Mouse (Mus musculus): ENCODE results near the gene Rdh9. TPM values are rescaled to one million over a fixed set of nuclear protein-coding genes. Genes with fewer than 3 reads are reported as not detected.
"Not testable (repeated sequence)": the region's sequence is repeated elsewhere in the genome, so short reads cannot be mapped to it uniquely, and the experiment has no call there.

Rdh9 gene
- polyA plus RNA-seq, 1 experiment from 2014 or later: 0.09 TPM

DNA sequence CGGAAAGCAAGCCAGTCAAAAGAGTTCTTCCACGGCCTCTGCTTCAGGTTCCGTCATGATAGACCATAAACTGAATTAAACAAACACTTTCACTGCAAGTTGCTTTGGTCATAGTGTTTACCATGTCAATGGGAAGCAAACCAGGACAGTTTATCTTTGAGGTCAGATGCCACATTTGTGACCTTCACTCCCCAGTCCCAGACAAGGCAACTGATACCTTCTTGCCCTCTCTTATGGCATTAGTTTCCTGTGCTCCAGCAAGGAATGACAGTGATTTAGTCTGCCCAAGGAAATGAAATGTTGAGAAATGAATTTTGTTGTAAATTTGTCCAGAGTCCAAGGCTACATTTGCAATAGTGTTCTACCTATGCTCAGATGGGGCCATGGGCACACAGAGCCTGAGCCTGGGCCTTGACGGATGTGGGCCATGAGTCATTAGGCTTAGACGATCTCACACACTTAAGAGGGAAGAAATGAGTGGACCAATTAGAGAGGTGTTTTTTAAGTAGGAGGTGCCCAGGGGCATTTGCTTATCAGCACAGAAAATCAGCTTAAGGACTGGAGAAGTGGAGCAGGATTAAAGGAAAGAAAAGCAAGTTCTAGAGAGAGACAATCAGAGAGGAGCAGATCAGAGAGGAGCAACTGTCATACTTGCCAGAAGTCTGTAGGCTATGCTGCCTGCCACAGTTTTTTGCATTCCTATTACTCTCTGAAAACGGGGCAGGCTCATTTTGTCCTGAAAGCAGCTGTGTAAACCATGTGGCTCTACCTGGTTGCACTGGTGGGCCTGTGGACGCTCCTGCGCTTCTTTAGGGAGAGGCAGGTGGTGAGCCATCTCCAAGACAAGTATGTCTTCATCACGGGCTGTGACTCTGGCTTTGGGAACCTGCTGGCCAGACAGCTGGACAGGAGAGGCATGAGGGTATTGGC lies 16.7 kb upstream of the Rdh9 start, which contains the start of the genes Rdh1 and Rdh16f1:
TSS of gene Rdh1 (plus strand) at position 541 of the 930 bp plus-strand sequence.
TSS of gene Rdh16f1 (plus strand) at position 607 of the 930 bp plus-strand sequence.
- Histone ChIP-seq H3K27me3 (no peaks in the 10 kb centered on the region), H3K4me1 (no peaks in the 10 kb centered on the region), H3K4me3 (no peak within 1 kb of the TSS), H3K4me2 (replicated peaks) (no peak within 1 kb of the TSS), H3K9ac (no peak within 1 kb of the TSS), H3K36me3 (no peaks in the 10 kb centered on the region), H3K27ac (no peak within 1 kb of the TSS), H3K9me3 (no peaks in the 10 kb centered on the region)
- WGBS: 70% methylated on average over 9 of the region's 9 CpGs
- no peak for ATAC-seq (ENCODE audit: insufficient number of reproducible peaks, insufficient read depth, low FRiP score, low TSS enrichment)

DNA sequence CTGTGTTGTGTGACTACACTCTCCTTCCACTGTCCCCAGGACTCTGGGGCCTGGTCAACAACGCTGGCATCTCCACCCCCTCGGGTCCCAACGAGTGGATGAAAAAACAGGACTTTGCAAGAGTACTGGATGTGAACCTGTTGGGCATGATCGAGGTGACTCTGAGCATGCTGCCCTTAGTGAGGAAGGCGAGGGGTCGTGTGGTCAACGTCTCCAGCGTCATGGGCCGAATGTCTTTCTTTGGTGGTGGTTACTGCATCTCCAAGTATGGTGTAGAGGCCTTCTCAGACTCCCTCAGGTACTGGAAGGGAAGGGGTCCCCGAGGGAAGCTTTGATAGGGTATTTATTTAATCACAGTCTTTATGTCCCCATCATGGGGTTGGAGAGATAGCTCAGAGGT lies 13.3 kb upstream of the Rdh9 start:
- not testable (repeated sequence) for H3K9ac ChIP-seq; H3K4me3 ChIP-seq; H3K4me1 ChIP-seq; H3K27me3 ChIP-seq; H3K27ac ChIP-seq; H3K36me3 ChIP-seq; ATAC-seq (ENCODE audit: insufficient number of reproducible peaks, insufficient read depth, low FRiP score, low TSS enrichment); H3K4me2 ChIP-seq (replicated peaks); H3K9me3 ChIP-seq
- 86% methylated on average over 10 of the region's 10 CpGs for WGBS

GRCm38 (mm10) chr10:127763914-127764680 lies 12.1 kb upstream of the Rdh9 start:
- H3K9ac ChIP-seq: no peak overlapping the region
- no peak overlapping the region for H3K27ac ChIP-seq
- H3K9me3 ChIP-seq: no peaks in the 10 kb centered on the region
- ATAC-seq (ENCODE audit: insufficient number of reproducible peaks, insufficient read depth, low FRiP score, low TSS enrichment): no peak
- H3K27me3 ChIP-seq: no peaks in the 10 kb centered on the region
- H3K36me3 ChIP-seq: no peaks in the 10 kb centered on the region
- H3K4me2 ChIP-seq (replicated peaks): no peak overlapping the region
- H3K4me3 ChIP-seq: no peak overlapping the region
- H3K4me1 ChIP-seq: no peaks in the 10 kb centered on the region
- 63% methylated on average over 12 of the region's 12 CpGs for WGBS

- Histone ChIP-seq H3K4me3 (no peak overlapping the region), H3K27ac (no peak overlapping the region), H3K9ac (no peak overlapping the region), H3K4me2 (replicated peaks) (no peak overlapping the region), H3K9me3 (no peaks in the 10 kb centered on the region), H3K36me3 (no peaks in the 10 kb centered on the region), H3K27me3 (no peaks in the 10 kb centered on the region), H3K4me1 (no peaks in the 10 kb centered on the region)
- 90% methylated on average over 1 of the region's 1 CpGs for WGBS
- no peak for ATAC-seq (ENCODE audit: insufficient number of reproducible peaks, insufficient read depth, low FRiP score, low TSS enrichment)
These were observed 9.6 kb upstream of the Rdh9 start for GRCm38 (mm10) chr10:127766564-127766963.

- H3K9ac ChIP-seq; H3K36me3 ChIP-seq; H3K9me3 ChIP-seq; H3K4me3 ChIP-seq; ATAC-seq (ENCODE audit: insufficient number of reproducible peaks, insufficient read depth, low FRiP score, low TSS enrichment); H3K27me3 ChIP-seq; H3K4me1 ChIP-seq; H3K4me2 ChIP-seq (replicated peaks); H3K27ac ChIP-seq: not testable (repeated sequence)
- 95% methylated on average over 17 of the region's 17 CpGs for WGBS
These were observed 6.1 kb downstream of the Rdh9 start for GRCm38 (mm10) chr10:127782321-127782720.

DNA sequence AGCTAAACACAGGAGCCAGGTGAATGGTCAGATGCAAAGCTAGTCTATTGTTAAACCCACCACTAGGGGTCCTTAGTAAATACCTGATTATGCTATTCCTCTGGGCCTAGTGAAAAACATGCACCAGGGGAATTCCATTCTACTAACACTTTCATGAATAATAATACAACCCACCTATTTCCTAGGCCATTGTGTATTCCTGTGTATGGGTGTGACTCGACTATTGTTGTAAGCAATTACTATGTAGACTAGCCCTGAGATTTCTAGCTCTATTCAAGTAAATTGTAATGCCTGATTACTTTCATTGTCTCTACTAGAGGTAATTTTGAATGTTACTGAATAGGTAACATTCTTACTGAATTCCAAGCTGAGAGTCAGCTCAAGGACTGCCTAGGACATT lies 9.2 kb downstream of the Rdh9 start:
- H3K27ac ChIP-seq; H3K4me2 ChIP-seq (replicated peaks); ATAC-seq (ENCODE audit: insufficient number of reproducible peaks, insufficient read depth, low FRiP score, low TSS enrichment); H3K4me1 ChIP-seq; H3K9me3 ChIP-seq; H3K36me3 ChIP-seq; H3K4me3 ChIP-seq; H3K9ac ChIP-seq; H3K27me3 ChIP-seq: not testable (repeated sequence)
- WGBS: 80% methylated on average over 1 of the region's 1 CpGs

DNA sequence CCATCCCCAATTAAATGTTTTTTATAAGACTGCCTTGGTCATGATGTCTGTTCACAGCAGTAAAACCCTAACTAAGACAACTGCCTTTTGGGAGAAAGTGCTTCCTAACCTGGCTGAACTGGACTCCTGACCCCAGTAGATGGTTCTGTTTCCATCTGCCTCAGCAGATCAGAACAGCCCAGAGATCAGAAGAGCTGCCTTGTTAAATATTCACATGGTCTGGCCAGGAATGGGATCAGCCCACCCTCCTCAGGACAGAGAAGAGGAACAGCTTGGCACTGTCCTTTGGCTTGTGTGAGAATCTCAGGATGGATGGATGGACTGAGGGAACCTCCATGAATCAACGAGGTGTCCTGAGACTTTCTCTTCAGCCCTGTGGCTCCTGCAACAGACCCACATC lies 23.1 kb downstream of the Rdh9 start:
- WGBS: 67% methylated on average over 1 of the region's 1 CpGs
- Histone ChIP-seq H3K4me2 (replicated peaks) (no peak overlapping the region), H3K27ac (no peak overlapping the region), H3K36me3 (no peaks in the 10 kb centered on the region), H3K27me3 (no peaks in the 10 kb centered on the region), H3K4me3 (no peak overlapping the region), H3K9me3 (no peaks in the 10 kb centered on the region; the same call in 1 of the 2 replicates), H3K4me1 (no peaks in the 10 kb centered on the region), H3K9ac (no peak overlapping the region)
- no peak for ATAC-seq (ENCODE audit: insufficient number of reproducible peaks, insufficient read depth, low FRiP score, low TSS enrichment)

DNA sequence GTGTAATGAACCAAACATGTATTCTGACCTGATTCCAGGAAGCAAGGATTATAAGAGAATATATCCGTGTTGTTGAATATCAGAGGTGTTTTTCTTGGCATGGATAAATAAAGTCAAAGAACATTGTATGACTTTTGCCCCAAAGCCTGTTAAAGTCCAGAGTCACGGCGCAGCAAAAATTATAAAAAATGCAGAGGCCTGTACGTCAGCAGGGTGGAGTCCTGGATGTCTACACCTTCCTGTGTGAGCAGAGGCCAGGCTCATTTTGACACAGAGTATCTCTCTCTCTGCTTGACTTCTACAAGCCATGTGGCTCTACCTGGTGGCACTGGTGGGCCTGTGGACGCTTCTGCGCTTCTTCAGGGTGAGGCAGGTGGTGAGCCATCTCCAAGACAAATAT lies 24.7 kb downstream of the Rdh9 start, which contains the start of gene Rdh16:
TSS of gene Rdh16 (plus strand) at position 262 of the 400 bp plus-strand sequence.
- WGBS: 88% methylated on average over 6 of the region's 6 CpGs
- H3K9me3 ChIP-seq: no peaks in the 10 kb centered on the region; the same call in 1 of the 2 replicates
- no peak within 1 kb of the TSS for H3K4me2 ChIP-seq (replicated peaks)
- no peak within 1 kb of the TSS for H3K4me3 ChIP-seq
- H3K27me3 ChIP-seq: no peaks in the 10 kb centered on the region
- no peak within 1 kb of the TSS for H3K27ac ChIP-seq
- H3K4me1 ChIP-seq: no peaks in the 10 kb centered on the region
- no peak within 1 kb of the TSS for H3K9ac ChIP-seq
- ATAC-seq (ENCODE audit: insufficient number of reproducible peaks, insufficient read depth, low FRiP score, low TSS enrichment): no peak
- no peaks in the 10 kb centered on the region for H3K36me3 ChIP-seq

DNA sequence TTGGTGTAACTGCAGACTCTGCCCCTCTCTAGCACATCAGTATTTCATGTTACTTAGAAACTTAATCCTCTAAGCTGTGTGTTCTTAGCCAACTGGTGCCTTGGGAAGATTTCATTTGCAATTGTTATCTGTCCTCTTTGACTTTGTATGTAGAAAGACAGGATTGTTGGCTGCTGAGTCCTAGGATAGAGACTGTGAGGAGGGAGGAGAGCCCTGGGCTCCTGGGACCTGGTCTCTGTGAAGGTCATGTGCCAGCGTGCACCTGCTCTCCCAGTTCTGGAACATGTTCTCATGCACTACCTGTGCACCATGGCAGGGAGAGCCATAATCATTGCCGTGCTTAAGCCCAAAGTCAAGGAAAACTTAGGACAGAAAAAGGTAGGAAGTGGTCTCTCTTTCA lies 25.4 kb downstream of the Rdh9 start:
- H3K36me3 ChIP-seq: no peaks in the 10 kb centered on the region
- H3K4me1 ChIP-seq: no peaks in the 10 kb centered on the region
- no peaks in the 10 kb centered on the region for H3K27me3 ChIP-seq
- ATAC-seq (ENCODE audit: insufficient number of reproducible peaks, insufficient read depth, low FRiP score, low TSS enrichment): no peak
- no peak overlapping the region for H3K4me3 ChIP-seq
- H3K9ac ChIP-seq: no peak overlapping the region
- H3K9me3 ChIP-seq: no peaks in the 10 kb centered on the region; the same call in 1 of the 2 replicates
- H3K4me2 ChIP-seq (replicated peaks): no peak overlapping the region
- WGBS: 84% methylated on average over 2 of the region's 2 CpGs
- no peak overlapping the region for H3K27ac ChIP-seq

DNA sequence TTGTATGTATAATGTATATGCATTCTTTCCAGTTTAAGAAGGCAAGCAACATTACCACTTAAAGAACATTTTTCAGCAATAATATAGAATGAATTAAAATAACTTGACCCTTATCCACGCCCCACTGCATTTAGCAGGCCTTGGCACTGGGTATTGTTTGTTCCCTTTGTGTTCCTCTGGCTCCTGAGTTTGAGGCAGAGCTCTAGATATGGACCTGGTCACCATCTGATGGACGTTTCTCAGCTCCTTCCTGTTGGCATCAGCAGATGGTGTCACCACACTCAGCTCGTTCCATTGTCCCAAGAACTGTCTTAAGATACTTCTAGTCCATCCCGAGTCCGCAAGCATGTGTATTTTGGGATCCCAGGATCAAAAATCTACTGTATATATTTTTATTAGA lies 26.1 kb downstream of the Rdh9 start:
- no peak overlapping the region for H3K9ac ChIP-seq
- H3K4me1 ChIP-seq: no peaks in the 10 kb centered on the region
- no peak overlapping the region for H3K4me2 ChIP-seq (replicated peaks)
- ATAC-seq (ENCODE audit: insufficient number of reproducible peaks, insufficient read depth, low FRiP score, low TSS enrichment): no peak
- H3K36me3 ChIP-seq: no peaks in the 10 kb centered on the region
- no peaks in the 10 kb centered on the region for H3K9me3 ChIP-seq
- WGBS: 79% methylated on average over 5 of the region's 5 CpGs
- no peak overlapping the region for H3K4me3 ChIP-seq
- H3K27ac ChIP-seq: no peak overlapping the region
- H3K27me3 ChIP-seq: no peaks in the 10 kb centered on the region

DNA sequence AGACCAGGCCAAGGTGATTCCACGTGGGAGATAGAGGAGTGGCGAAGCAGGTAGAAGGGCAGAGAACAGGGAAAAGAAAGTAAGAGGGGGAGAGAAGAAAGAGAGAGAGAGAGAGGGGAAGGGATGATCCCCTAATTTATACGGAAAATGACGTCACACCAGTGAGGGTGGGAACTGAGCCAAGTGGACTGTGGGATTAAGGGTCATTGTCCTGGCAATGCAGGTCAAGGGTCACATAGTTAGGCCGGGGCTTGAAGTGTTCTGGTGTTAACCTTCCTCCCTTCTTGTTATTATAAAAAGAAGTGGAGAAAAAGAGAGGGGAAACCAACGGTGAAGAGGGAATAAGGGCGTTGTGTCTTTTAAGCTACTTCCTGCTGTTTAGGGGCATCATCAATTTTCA lies 28.2 kb downstream of the Rdh9 start:
- Histone ChIP-seq H3K36me3 (no peaks in the 10 kb centered on the region), H3K27ac (no peak overlapping the region), H3K9ac (no peak overlapping the region), H3K4me2 (replicated peaks) (no peak overlapping the region), H3K9me3 (no peaks in the 10 kb centered on the region), H3K27me3 (no peaks in the 10 kb centered on the region), H3K4me3 (no peak overlapping the region), H3K4me1 (no peaks in the 10 kb centered on the region)
- no peak for ATAC-seq (ENCODE audit: insufficient number of reproducible peaks, insufficient read depth, low FRiP score, low TSS enrichment)
- WGBS: 65% methylated on average over 7 of the region's 7 CpGs

- no peak for ATAC-seq (ENCODE audit: insufficient number of reproducible peaks, insufficient read depth, low FRiP score, low TSS enrichment)
- Histone ChIP-seq H3K9me3 (no peaks in the 10 kb centered on the region), H3K36me3 (no peaks in the 10 kb centered on the region), H3K27me3 (no peaks in the 10 kb centered on the region), H3K9ac (no peak overlapping the region), H3K4me2 (replicated peaks) (no peak overlapping the region), H3K27ac (no peak overlapping the region), H3K4me1 (no peaks in the 10 kb centered on the region), H3K4me3 (no peak overlapping the region)
These were observed 39.7 kb downstream of the Rdh9 start for GRCm38 (mm10) chr10:127815888-127816287.
